Mouse (Mus musculus): Measurements from ENCODE around the gene Btbd19.

DNA sequence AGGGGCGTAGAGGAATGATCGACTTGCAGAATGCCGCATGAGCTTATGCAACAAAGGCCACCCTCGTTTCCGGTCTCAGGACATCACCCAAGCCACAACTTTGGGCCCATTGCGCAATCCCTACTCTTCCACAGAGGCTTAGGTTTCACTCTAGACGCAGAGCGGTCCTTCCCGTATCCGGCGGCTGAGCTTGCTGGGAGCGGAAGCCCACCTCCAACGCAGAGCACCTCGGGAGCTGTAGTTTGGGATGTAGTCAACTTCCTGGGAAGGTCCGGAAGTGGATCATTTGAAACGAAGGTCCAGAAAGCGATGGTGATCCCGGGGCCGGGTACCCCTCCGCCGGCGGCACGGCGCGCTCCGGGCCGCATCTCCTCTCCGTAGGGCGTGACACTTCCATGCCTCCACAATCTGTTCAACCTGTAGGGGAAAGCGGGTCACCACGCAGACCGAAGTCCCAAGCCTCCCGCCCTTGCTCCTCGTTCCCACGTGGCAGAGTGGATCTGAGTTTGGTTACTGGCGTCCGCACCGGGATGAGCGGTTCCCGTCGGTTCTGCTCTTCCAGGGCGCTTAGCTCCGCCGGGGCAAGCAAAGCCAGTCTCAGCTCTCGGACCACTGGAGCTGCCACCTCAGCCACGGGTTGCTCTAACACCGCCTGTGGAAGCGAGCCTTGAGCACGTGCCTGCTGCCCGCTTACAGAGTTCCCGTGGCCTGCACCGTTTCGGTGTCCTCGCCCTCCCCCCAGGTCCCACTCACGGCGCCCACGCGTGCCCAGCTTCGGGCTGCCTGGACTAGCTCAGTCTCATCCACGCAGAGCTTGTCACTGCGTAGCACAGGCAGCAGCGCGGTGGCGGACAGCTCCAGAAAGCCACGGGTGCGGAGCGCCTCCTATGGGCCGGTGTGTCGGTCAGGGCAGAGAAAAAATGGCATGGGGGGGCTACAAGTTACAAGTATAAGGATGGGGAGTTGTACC is 4.8 kb downstream of the Btbd19 start:
- TF ChIP-seq CTCF (IDR thresholded peaks at IDR 0.05; ENCODE audit: low read depth, low read length) (no peak), TAL1 (conservative IDR thresholded peaks at IDR 0.05; ENCODE audit: low read depth, low read length) (no peak), GATA1 (IDR thresholded peaks at IDR 0.05; ENCODE audit: borderline replicate concordance, low read length) (no peak), POLR2AphosphoS5 (IDR thresholded peaks at IDR 0.05; ENCODE audit: insufficient replicate concordance, low read depth, low read length) (peak; percentile 14)

Measured in G1E (cell line).